Mouse (Mus musculus) large intestine, adult 2 months (tissue): Measurements from ENCODE around the gene Disp2. TPM values are rescaled to one million over a fixed set of nuclear protein-coding genes. Genes with fewer than 3 reads are reported as not detected.

Experiments used
- DNase-seq: peaks from one replicate; pipeline ENCODE4 v3.0.0-alpha.2; 2012; ENCODE audit warnings: low read depth, low spot score
- WGBS: fragments of 180-500 bp; shearing (Covaris S2); methylation state at CpG from one replicate; pipeline ENCODE4 v1.1.7; 2018; 5-methylcytosine and 5-hydroxymethylcytosine counted together
- polyA plus RNA-seq: library from polyadenylated mRNA; depleted of rRNA; stranded (reverse); fragments of >200 nt; gene quantifications from 2 replicates; pipeline ENCODE4 v1.2.3, GENCODE M21; 2012; rRNA removed

The Disp2 gene
- polyA plus RNA-seq, 1 experiment = 2.8 TPM

GRCm38 (mm10) chr2:118824396-118824795, 44.9 kb downstream of the Disp2 start:
- 96% methylated on average over 4 of the region's 4 CpGs for WGBS
- DNase-seq = no peak

GRCm38 (mm10) chr2:118829096-118829495, 49.6 kb downstream of the Disp2 start:
- WGBS = 84% methylated on average over 5 of the region's 5 CpGs
- no peak for DNase-seq

- DNase-seq = no peak
- WGBS = 92% methylated on average over 6 of the region's 6 CpGs
These were observed 54.5 kb downstream of the Disp2 start for GRCm38 (mm10) chr2:118834061-118834460.

GRCm38 (mm10) chr2:118835115-118835514, 55.6 kb downstream of the Disp2 start:
- DNase-seq = no peak
- 76% methylated on average over 6 of the region's 6 CpGs for WGBS

GRCm38 (mm10) chr2:118838330-118838729, 58.8 kb downstream of the Disp2 start:
- no peak for DNase-seq
- 34% methylated on average over 5 of the region's 5 CpGs for WGBS

GRCm38 (mm10) chr2:118841186-118841585, 61.7 kb downstream of the Disp2 start:
- DNase-seq = no peak
- 69% methylated on average over 5 of the region's 5 CpGs for WGBS

GRCm38 (mm10) chr2:118841774-118842173, 62.3 kb downstream of the Disp2 start:
- 76% methylated on average over 4 of the region's 4 CpGs for WGBS
- no peak for DNase-seq

GRCm38 (mm10) chr2:118844427-118844826, 64.9 kb downstream of the Disp2 start:
- no peak for DNase-seq
- WGBS = 48% methylated on average over 3 of the region's 3 CpGs

GRCm38 (mm10) chr2:118846246-118846645, 66.7 kb downstream of the Disp2 start:
- no peak for DNase-seq
- WGBS = 16% methylated on average over 7 of the region's 7 CpGs

GRCm38 (mm10) chr2:118851756-118852155, 72.2 kb downstream of the Disp2 start:
- WGBS = 63% methylated on average over 3 of the region's 3 CpGs
- no peak for DNase-seq

Other genes with a start within 250 kb of the Disp2 start
- 4.7 and 6.2 TPM in 2 replicates for gene Bmf, start 230.0 kb upstream of the Disp2 start, polyA plus RNA-seq
- 12.4 and 14.2 TPM in 2 replicates for gene Bub1b, start 181.5 kb upstream of the Disp2 start, polyA plus RNA-seq
- 1.5 and 1.9 TPM in 2 replicates for gene Pak6, start 116.4 kb upstream of the Disp2 start, polyA plus RNA-seq
- 0.46 and 0.64 TPM in 2 replicates for gene Ankrd63, start 75.8 kb upstream of the Disp2 start, polyA plus RNA-seq
- gene Plcb2, start 51.3 kb upstream of the Disp2 start, polyA plus RNA-seq = 3.2 and 7.5 TPM in 2 replicates
- gene Inafm2, start 34.0 kb upstream of the Disp2 start, polyA plus RNA-seq = 9.0 and 9.5 TPM in 2 replicates
- 5.5 and 6.2 TPM in 2 replicates for gene Ccdc9b, start 17.1 kb upstream of the Disp2 start, polyA plus RNA-seq
- gene Phgr1, start 7.0 kb upstream of the Disp2 start, polyA plus RNA-seq = 2,336 and 2,390 TPM in 2 replicates
- gene Knstrn, start 34.3 kb downstream of the Disp2 start, polyA plus RNA-seq = 11.2 and 15.6 TPM in 2 replicates
- 32.8 and 37.9 TPM in 2 replicates for gene Ivd, start 82.2 kb downstream of the Disp2 start, polyA plus RNA-seq
- gene Bahd1, start 120.7 kb downstream of the Disp2 start, polyA plus RNA-seq = 11.3 and 12.9 TPM in 2 replicates
- gene Chst14, start 146.8 kb downstream of the Disp2 start, polyA plus RNA-seq = 3.6 and 3.8 TPM in 2 replicates
- 12.4 and 16.0 TPM in 2 replicates for gene Ccdc32, start 249.7 kb downstream of the Disp2 start, polyA plus RNA-seq